ENCODE assay signal across 8 mouse cellular contexts in the genomic region with DNA sequence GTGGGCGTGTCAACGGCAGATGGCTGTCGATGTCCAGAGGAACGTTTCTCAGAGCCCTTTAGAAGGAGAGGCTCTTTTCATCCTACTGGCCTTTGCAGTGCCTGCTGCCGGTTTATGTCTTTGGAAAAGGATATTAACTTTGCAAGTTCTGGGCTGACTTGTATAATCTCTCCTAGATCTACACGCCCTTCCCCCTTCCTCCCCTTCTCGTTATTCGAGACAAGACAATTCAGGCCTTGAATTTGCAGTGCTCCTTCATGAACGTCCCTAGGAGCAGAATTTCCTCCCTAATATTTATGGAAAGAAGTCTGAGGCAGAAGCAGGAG. TPM values are rescaled to one million over a fixed set of nuclear protein-coding genes. Genes with fewer than 3 reads are reported as not detected.
A peak's percentile ranks its signal among the peaks of the same experiment; 100 is the strongest.
DNase-seq lines count a peak whose midpoint lies in the region; ATAC-seq and TF ChIP-seq lines count a peak whose summit lies in the region.

No protein-coding gene starts in this region.

- no peak for ATAC-seq in heart, embryonic 16.5 days (replicated peaks; ENCODE audit: extremely low read depth, insufficient read depth, low FRiP score)
- ATAC-seq in G1E (ENCODE audit: extremely low read depth, insufficient number of reproducible peaks, low FRiP score, poor library complexity, severe bottlenecking) = no peak
- ATAC-seq in forebrain, postnatal 0 days = no peak; the same call in 1 of the 2 replicates

- peaks cover 18% of the 10 kb centered on the region for H3K4me1 ChIP-seq in heart, embryonic 16.5 days (ENCODE audit: control insufficient read depth, insufficient read depth, low read length)
- peaks cover 57% of the 10 kb centered on the region for H3K4me1 ChIP-seq in G1E (ENCODE audit: insufficient read depth, low read depth, low read length)
- H3K4me1 ChIP-seq in forebrain, postnatal 0 days (ENCODE audit: insufficient read depth) = peaks cover 6% of the 10 kb centered on the region

- peak overlapping the region; percentile 85 for H3K4me3 ChIP-seq in heart, embryonic 16.5 days (ENCODE audit: low read length)
- H3K4me3 ChIP-seq in G1E (ENCODE audit: low read depth, low read length) (peak overlapping the region; percentile 82), macrophage (ENCODE audit: inconsistent target) (peak overlapping the region; percentile 38)
- H3K4me3 ChIP-seq in forebrain, postnatal 0 days (ENCODE audit: low read depth, low read length) = peak overlapping the region; percentile 61

- H3K27ac ChIP-seq in heart, embryonic 16.5 days (ENCODE audit: low read length) = peak overlapping the region; percentile 95
- peak overlapping the region; percentile 98 for H3K27ac ChIP-seq in forebrain, postnatal 0 days (ENCODE audit: low read depth, low read length)
- H3K27ac ChIP-seq in macrophage = peak overlapping the region; percentile 81

- peaks cover under 1% of the 10 kb centered on the region for H3K9me3 ChIP-seq in heart, embryonic 16.5 days (replicated peaks; ENCODE audit: control insufficient read depth, low read length)
- no peaks in the 10 kb centered on the region for H3K9me3 ChIP-seq in G1E (replicated peaks)
- no peaks in the 10 kb centered on the region for H3K9me3 ChIP-seq in forebrain, postnatal 0 days (ENCODE audit: low read length)

- 6% methylated on average over 9 of the region's 9 CpGs for WGBS in heart, embryonic 16.5 days
- WGBS in forebrain, postnatal 0 days = 2% methylated on average over 9 of the region's 9 CpGs
- 4% methylated on average over 8 of the region's 9 CpGs for WGBS in macrophage (ENCODE audit: missing documents)

- peak overlapping the region; percentile 97 for H3K4me2 ChIP-seq in heart, embryonic 16.5 days (ENCODE audit: low read depth, low read length)
- peak overlapping the region; percentile 93 for H3K4me2 ChIP-seq in forebrain, postnatal 0 days (ENCODE audit: low read depth)

- H3K79me2 ChIP-seq in macrophage (ENCODE audit: inconsistent target) = peaks cover 41% of the 10 kb centered on the region

- TF ChIP-seq CTCF in G1E (IDR thresholded peaks at IDR 0.05; ENCODE audit: low read depth, low read length) = no peak
- TF ChIP-seq CTCF in forebrain, postnatal 0 days (IDR thresholded peaks at IDR 0.05; ENCODE audit: low read depth) = no peak

- peaks cover 5% of the 10 kb centered on the region; the same call in 1 of the 2 replicates for H3K36me3 ChIP-seq in heart, embryonic 16.5 days (ENCODE audit: control insufficient read depth, insufficient read depth)
- H3K36me3 ChIP-seq in G1E (replicated peaks) = peaks cover 22% of the 10 kb centered on the region
- peaks cover 5% of the 10 kb centered on the region for H3K36me3 ChIP-seq in forebrain, postnatal 0 days (ENCODE audit: insufficient read depth)
- H3K36me3 ChIP-seq in macrophage (ENCODE audit: inconsistent target) = peaks cover 8% of the 10 kb centered on the region; the same call in 1 of the 2 replicates

- peak overlapping the region; percentile 85 for H3K9ac ChIP-seq in heart, embryonic 16.5 days (ENCODE audit: low read length)
- H3K9ac ChIP-seq in forebrain, postnatal 0 days = peak overlapping the region; percentile 74

- DNase-seq in heart, postnatal 25 days (ENCODE audit: low spot score) = no peak
- no peak for DNase-seq in G1E (ENCODE audit: low spot score)
- no peak for DNase-seq in forebrain, postnatal 0 days
- no peak for DNase-seq in T-cell, adult 2 months (ENCODE audit: low spot score)
- DNase-seq in urinary bladder, postnatal 10 days (ENCODE audit: low spot score) = no peak
- no peak for DNase-seq in adipocyte (ENCODE audit: low spot score)

- no peaks in the 10 kb centered on the region for H3K27me3 ChIP-seq in heart, embryonic 16.5 days (ENCODE audit: control insufficient read depth, insufficient read depth, low read length)
- no peaks in the 10 kb centered on the region for H3K27me3 ChIP-seq in G1E (ENCODE audit: insufficient read depth, low read length)
- no peaks in the 10 kb centered on the region for H3K27me3 ChIP-seq in forebrain, postnatal 0 days (ENCODE audit: insufficient read depth, low read length)

- intact Hi-C loops in heart, postnatal 25 days (cut with DNase I) = no loop called here

RNA-seq across cellular contexts. Expression of gene Coq10a, which starts 0.4 kb away (rescaled TPM):
- 13.4 and 19.4 TPM in 2 replicates for polyA plus RNA-seq in heart, embryonic 16.5 days (2015; fragmentation: Nextera tagmentation; extraction: Ambion mirVana)
- total RNA-seq in heart, postnatal 25 days (2021) = 100 to 1,000 TPM; 272 to 314 TPM
- total RNA-seq in G1E (2014; fragmentation: Nextera tagmentation) (28.8 and 29.8 TPM in 2 replicates), G1E (2017) (24.9 and 27.4 TPM in 2 replicates)
- polyA plus RNA-seq in G1E (2012) (7.3 and 8.7 TPM in 2 replicates), macrophage (2018) (20.5 to 35.2 TPM (median 25.5 TPM) in 3 replicates)
- total RNA-seq in forebrain, postnatal 0 days (2014; rRNA removed) = 34.0 and 41.6 TPM in 2 replicates
- polyA plus RNA-seq in forebrain, postnatal 0 days (2015; fragmentation: Nextera tagmentation; extraction: Ambion mirVana) = 48.2 and 50.0 TPM in 2 replicates
- 100 to 1,000 TPM in 2 of 26 experiments, 10 to 100 TPM in 24; 13.3 to 122 (median 50.9) TPM for total RNA-seq in macrophage (2018; cell fraction: chromatin; rRNA removed)
- 10 to 100 TPM; 12.0 to 35.3 (median 21.6) TPM for total RNA-seq in macrophage (2018; cell fraction: cytosol; rRNA removed)
- total RNA-seq in macrophage (2018; cell fraction: nucleus; rRNA removed) = 100 to 1,000 TPM in 3 of 26 experiments, 10 to 100 TPM in 23; 11.0 to 129 (median 43.5) TPM

RNA-seq across cellular contexts. Expression of gene Ankrd52, which starts 7.7 kb away (rescaled TPM):
- polyA plus RNA-seq in heart, embryonic 16.5 days (2015; fragmentation: Nextera tagmentation; extraction: Ambion mirVana) = 8.1 and 8.5 TPM in 2 replicates
- 10 to 100 TPM; 43.7 to 51.0 TPM for total RNA-seq in heart, postnatal 25 days (2021)
- total RNA-seq in G1E (2014; fragmentation: Nextera tagmentation) = 72.9 and 80.4 TPM in 2 replicates
- 5.9 and 6.6 TPM in 2 replicates for total RNA-seq in G1E (2017)
- 68.3 and 75.9 TPM in 2 replicates for polyA plus RNA-seq in G1E (2012)
- total RNA-seq in forebrain, postnatal 0 days (2014; rRNA removed) = 22.3 and 32.6 TPM in 2 replicates
- 4.7 and 7.7 TPM in 2 replicates for polyA plus RNA-seq in forebrain, postnatal 0 days (2015; fragmentation: Nextera tagmentation; extraction: Ambion mirVana)
- total RNA-seq in macrophage (2018; cell fraction: chromatin; rRNA removed) = 100 to 1,000 TPM in 14 of 26 experiments, 10 to 100 TPM in 12; 50.9 to 167 (median 110) TPM
- 10 to 100 TPM; 21.8 to 48.7 (median 34.6) TPM for total RNA-seq in macrophage (2018; cell fraction: cytosol; rRNA removed)
- 100 to 1,000 TPM in 2 of 26 experiments, 10 to 100 TPM in 24; 40.0 to 119 (median 63.2) TPM for total RNA-seq in macrophage (2018; cell fraction: nucleus; rRNA removed)
- polyA plus RNA-seq in macrophage (2018) = 23.3 to 29.3 TPM (median 26.0 TPM) in 3 replicates

RNA-seq across cellular contexts. Expression of gene Cs, which starts 31.6 kb away (rescaled TPM):
- polyA plus RNA-seq in heart, embryonic 16.5 days (2015; fragmentation: Nextera tagmentation; extraction: Ambion mirVana) = 567 and 572 TPM in 2 replicates
- total RNA-seq in heart, postnatal 25 days (2021) = 1,000 to 10,000 TPM; 1,194 to 1,233 TPM
- 323 and 337 TPM in 2 replicates for total RNA-seq in G1E (2014; fragmentation: Nextera tagmentation)
- 175 and 181 TPM in 2 replicates for total RNA-seq in G1E (2017)
- 21.6 and 56.6 TPM in 2 replicates for polyA plus RNA-seq in G1E (2012)
- total RNA-seq in forebrain, postnatal 0 days (2014; rRNA removed) = 205 and 250 TPM in 2 replicates
- polyA plus RNA-seq in forebrain, postnatal 0 days (2015; fragmentation: Nextera tagmentation; extraction: Ambion mirVana) = 203 and 255 TPM in 2 replicates
- 100 to 1,000 TPM in 2 of 26 experiments, 10 to 100 TPM in 24; 40.6 to 106 (median 61.2) TPM for total RNA-seq in macrophage (2018; cell fraction: chromatin; rRNA removed)
- total RNA-seq in macrophage (2018; cell fraction: cytosol; rRNA removed) = 100 to 1,000 TPM; 102 to 144 (median 114) TPM
- 100 to 1,000 TPM in 6 of 26 experiments, 10 to 100 TPM in 20; 59.8 to 120 (median 88.4) TPM for total RNA-seq in macrophage (2018; cell fraction: nucleus; rRNA removed)
- polyA plus RNA-seq in macrophage (2018) = 94.4 to 128 TPM (median 100 TPM) in 3 replicates

RNA-seq across cellular contexts. Expression of gene Slc39a5, which starts 31.8 kb away (rescaled TPM):
- 0.41 TPM in 1 of 2 replicates, not detected in the other for polyA plus RNA-seq in heart, embryonic 16.5 days (2015; fragmentation: Nextera tagmentation; extraction: Ambion mirVana)
- total RNA-seq in heart, postnatal 25 days (2021) = not detected
- not detected in 2 replicates for total RNA-seq in G1E (2014; fragmentation: Nextera tagmentation)
- total RNA-seq in G1E (2017) = not detected in 2 replicates
- polyA plus RNA-seq in G1E (2012) = not detected in 2 replicates
- total RNA-seq in forebrain, postnatal 0 days (2014; rRNA removed) = 0.24 and 0.69 TPM in 2 replicates
- polyA plus RNA-seq in forebrain, postnatal 0 days (2015; fragmentation: Nextera tagmentation; extraction: Ambion mirVana) = 0.10 and 0.42 TPM in 2 replicates
- under 1 TPM in 1 of 26 experiments, not detected in 25; 0.92 TPM for total RNA-seq in macrophage (2018; cell fraction: chromatin; rRNA removed)
- total RNA-seq in macrophage (2018; cell fraction: cytosol; rRNA removed) = not detected
- total RNA-seq in macrophage (2018; cell fraction: nucleus; rRNA removed) = not detected
- not detected in 3 replicates for polyA plus RNA-seq in macrophage (2018)

RNA-seq across cellular contexts. Expression of gene Nabp2, which starts 42.1 kb away (rescaled TPM):
- polyA plus RNA-seq in heart, embryonic 16.5 days (2015; fragmentation: Nextera tagmentation; extraction: Ambion mirVana) = 55.9 and 60.4 TPM in 2 replicates
- 10 to 100 TPM; 44.4 to 46.8 TPM for total RNA-seq in heart, postnatal 25 days (2021)
- 121 and 148 TPM in 2 replicates for total RNA-seq in G1E (2014; fragmentation: Nextera tagmentation)
- 34.2 and 37.3 TPM in 2 replicates for total RNA-seq in G1E (2017)
- polyA plus RNA-seq in G1E (2012) = 152 and 197 TPM in 2 replicates
- total RNA-seq in forebrain, postnatal 0 days (2014; rRNA removed) = 82.2 and 90.1 TPM in 2 replicates
- 158 and 159 TPM in 2 replicates for polyA plus RNA-seq in forebrain, postnatal 0 days (2015; fragmentation: Nextera tagmentation; extraction: Ambion mirVana)
- 10 to 100 TPM in 12 of 26 experiments, 1 to 10 TPM in 14; 2.0 to 21.4 (median 9.2) TPM for total RNA-seq in macrophage (2018; cell fraction: chromatin; rRNA removed)
- total RNA-seq in macrophage (2018; cell fraction: cytosol; rRNA removed) = 10 to 100 TPM; 33.5 to 58.9 (median 48.1) TPM
- total RNA-seq in macrophage (2018; cell fraction: nucleus; rRNA removed) = 10 to 100 TPM in 16 of 26 experiments, 1 to 10 TPM in 10; 5.7 to 22.4 (median 12.2) TPM
- 44.1 to 130 TPM (median 65.7 TPM) in 3 replicates for polyA plus RNA-seq in macrophage (2018)
